Mouse (Mus musculus) heart, embryonic 14.5 days (tissue): ENCODE results near the gene Ptpn13. TPM values are rescaled to one million over a fixed set of nuclear protein-coding genes. Genes with fewer than 3 reads are reported as not detected.

Experiments used
- ATAC-seq: fragments of 200-750 bp; cut with Nextera tagmentation; 2 replicates; pipeline ENCODE4 v1.8.0; 2017; ENCODE audit warnings: low read depth, moderate TSS enrichment; ENCODE audit not compliant: insufficient number of reproducible peaks, insufficient read depth, low FRiP score
- H3K27ac ChIP-seq, 2 experiments: fragments of 200-500 bp in 1 of 2; fragments of 300-500 bp in 1 of 2; sonication (generic) in 1 of 2; replicated peaks in 1 of 2; 2 replicates each; pipeline ENCODE4 v1.5.1; 2012 to 2014; ENCODE audit warnings: low read depth in 2 of 2, low read length in 2 of 2, control low read depth in 1 of 2, mild to moderate bottlenecking in 1 of 2, mixed read lengths in 1 of 2; ENCODE audit not compliant: control insufficient read depth in 1 of 2, insufficient read depth in 1 of 2
- H3K27me3 ChIP-seq: fragments of 300-500 bp; sonication (generic); 2 replicates; pipeline ENCODE4 v1.6.1; 2014; ENCODE audit warnings: mild to moderate bottlenecking, low read length, control low read depth; ENCODE audit not compliant: control insufficient read depth, insufficient read depth
- H3K36me3 ChIP-seq: fragments of 300-500 bp; sonication (generic); 2 replicates; pipeline ENCODE4 v1.6.1; 2014; ENCODE audit warnings: mild to moderate bottlenecking, control low read depth, low read length, mixed read lengths; ENCODE audit not compliant: control insufficient read depth, insufficient read depth
- H3K4me1 ChIP-seq, 2 experiments: fragments of 200-500 bp in 1 of 2; fragments of 300-500 bp in 1 of 2; sonication (generic) in 1 of 2; 2 replicates each; pipeline ENCODE4 v1.6.1; 2012 to 2014; ENCODE audit warnings: low read length in 2 of 2, control low read depth in 1 of 2, mixed read lengths in 1 of 2; ENCODE audit not compliant: control insufficient read depth in 2 of 2, insufficient read depth in 2 of 2
- H3K4me2 ChIP-seq: fragments of 300-500 bp; sonication (generic); 2 replicates; pipeline ENCODE4 v1.6.1; 2014; ENCODE audit warnings: mild to moderate bottlenecking, low read length
- H3K4me3 ChIP-seq, 2 experiments: fragments of 200-500 bp in 1 of 2; fragments of 300-500 bp in 1 of 2; sonication (generic) in 1 of 2; 2 replicates each; pipeline ENCODE4 v1.5.1; 2012 to 2014; ENCODE audit warnings: low read length in 2 of 2, mild to moderate bottlenecking in 2 of 2, control low read depth in 1 of 2, low read depth in 1 of 2, moderate library complexity in 1 of 2; ENCODE audit not compliant: control insufficient read depth in 1 of 2, insufficient read depth in 1 of 2
- H3K9ac ChIP-seq: fragments of 300-500 bp; sonication (generic); 2 replicates; pipeline ENCODE4 v1.6.1; 2014; ENCODE audit warnings: mild to moderate bottlenecking, low read length
- H3K9me3 ChIP-seq: fragments of 300-500 bp; sonication (generic); 2 replicates; pipeline ENCODE4 v1.6.1; 2016; ENCODE audit warnings: low read length, control low read depth; ENCODE audit not compliant: control insufficient read depth
- WGBS: fragments of 180-500 bp; shearing (Covaris S2); extraction: QIAGEN DNeasy Blood & Tissue Kit; methylation state at CpG from one replicate; pipeline ENCODE4 v1.1.7; 2014; 5-methylcytosine and 5-hydroxymethylcytosine counted together
- polyA plus RNA-seq: library from polyadenylated mRNA; unstranded; fragments of >200 nt; fragmentation: Nextera tagmentation; extraction: Ambion mirVana; gene quantifications from 2 replicates; pipeline ENCODE4 v1.2.1, GENCODE M21; 2014

The Ptpn13 gene
- polyA plus RNA-seq, 1 experiment from 2014 or later = 9.3 TPM

GRCm38 (mm10) chr5:103517641-103518040 lies 92.6 kb downstream of the Ptpn13 start:
- Histone ChIP-seq H3K27me3 (no peaks in the 10 kb centered on the region), H3K27ac (no peak overlapping the region), H3K4me1 (peaks cover 2 to 7% of the 10 kb centered on the region in 2 experiments; a peak in 1 of 4 replicates), H3K36me3 (no peaks in the 10 kb centered on the region; the same call in 1 of the 2 replicates), H3K4me3 (no peak overlapping the region), H3K9ac (no peak overlapping the region), H3K9me3 (no peaks in the 10 kb centered on the region), H3K4me2 (no peak overlapping the region)
- 84% methylated on average over 6 of the region's 6 CpGs for WGBS
- no peak for ATAC-seq

- H3K9ac ChIP-seq = no peak overlapping the region
- H3K9me3 ChIP-seq = no peaks in the 10 kb centered on the region
- no peak overlapping the region for H3K4me3 ChIP-seq
- H3K27me3 ChIP-seq = no peaks in the 10 kb centered on the region
- 41% methylated on average over 14 of the region's 14 CpGs for whole genome bisulfite sequencing
- peaks cover 2 to 7% of the 10 kb centered on the region in 2 experiments; a peak in 1 of 4 replicates for H3K4me1 ChIP-seq
- H3K27ac ChIP-seq = no peak overlapping the region
- 0 out of 2 replicates have a peak, but pooled peaks have one; percentile 50 for ATAC-seq
- H3K36me3 ChIP-seq = peaks cover 5% of the 10 kb centered on the region
- H3K4me2 ChIP-seq = 0 out of 2 replicates have a peak overlapping the region, but pooled peaks have one; percentile 6
Measured at GRCm38 (mm10) chr5:103518797-103519468, 93.9 kb downstream of the Ptpn13 start.

- Histone ChIP-seq H3K27ac (no peak overlapping the region), H3K9me3 (no peaks in the 10 kb centered on the region), H3K4me2 (no peak overlapping the region), H3K9ac (no peak overlapping the region), H3K4me1 (peaks cover 2 to 7% of the 10 kb centered on the region in 2 experiments; a peak in 3 of 4 replicates), H3K27me3 (no peaks in the 10 kb centered on the region), H3K36me3 (peaks cover 24% of the 10 kb centered on the region), H3K4me3 (no peak overlapping the region)
- no peak for ATAC-seq
- 57% methylated on average over 3 of the region's 3 CpGs for WGBS
Measured at GRCm38 (mm10) chr5:103522371-103522770, 97.4 kb downstream of the Ptpn13 start.

GRCm38 (mm10) chr5:103526668-103527436 lies 101.9 kb downstream of the Ptpn13 start:
- 76% methylated on average over 20 of the region's 20 CpGs for WGBS
- ATAC-seq = no peak
- Histone ChIP-seq H3K4me1 (peaks cover 3 to 4% of the 10 kb centered on the region in 2 experiments; a peak in 2 of 4 replicates), H3K9ac (no peak overlapping the region), H3K9me3 (no peaks in the 10 kb centered on the region), H3K4me2 (no peak overlapping the region), H3K4me3 (no peak overlapping the region), H3K27me3 (no peaks in the 10 kb centered on the region), H3K27ac (no peak overlapping the region), H3K36me3 (peaks cover 44% of the 10 kb centered on the region)

GRCm38 (mm10) chr5:103527437-103527718 lies 102.4 kb downstream of the Ptpn13 start:
- Histone ChIP-seq H3K4me1 (peaks cover 3 to 4% of the 10 kb centered on the region in 2 experiments; a peak in 2 of 4 replicates), H3K36me3 (peaks cover 44% of the 10 kb centered on the region), H3K4me3 (no peak overlapping the region), H3K27me3 (no peaks in the 10 kb centered on the region), H3K27ac (no peak overlapping the region), H3K9me3 (no peaks in the 10 kb centered on the region), H3K4me2 (no peak overlapping the region), H3K9ac (no peak overlapping the region)
- no peak for ATAC-seq
- WGBS = 39% methylated on average over 6 of the region's 6 CpGs

- peaks cover 36% of the 10 kb centered on the region for H3K36me3 ChIP-seq
- ATAC-seq = no peak
- no peak overlapping the region for H3K9ac ChIP-seq
- no peaks in the 10 kb centered on the region for H3K9me3 ChIP-seq
- no peak overlapping the region for H3K27ac ChIP-seq
- 44% methylated on average over 9 of the region's 9 CpGs for WGBS
- no peaks in the 10 kb centered on the region for H3K27me3 ChIP-seq
- H3K4me3 ChIP-seq = no peak overlapping the region
- H3K4me1 ChIP-seq = peaks cover 3 to 4% of the 10 kb centered on the region in 2 experiments; a peak in 2 of 4 replicates
- no peak overlapping the region for H3K4me2 ChIP-seq
Measured at GRCm38 (mm10) chr5:103530214-103530613, 105.2 kb downstream of the Ptpn13 start.

- H3K4me3 ChIP-seq = no peak overlapping the region
- 0 out of 4 replicates have a peak, but pooled peaks cover 0 to 4% of the 10 kb centered on the region in 2 experiments for H3K4me1 ChIP-seq
- no peaks in the 10 kb centered on the region for H3K27me3 ChIP-seq
- H3K9me3 ChIP-seq = no peaks in the 10 kb centered on the region
- H3K27ac ChIP-seq = no peak overlapping the region
- H3K4me2 ChIP-seq = no peak overlapping the region
- ATAC-seq = no peak
- no peak overlapping the region for H3K9ac ChIP-seq
- H3K36me3 ChIP-seq = peaks cover 26% of the 10 kb centered on the region
- 87% methylated on average over 11 of the region's 11 CpGs for WGBS
Measured at GRCm38 (mm10) chr5:103532841-103533390, 107.9 kb downstream of the Ptpn13 start.
